Mouse (Mus musculus) liver, embryonic 14.5 days (tissue): Measurements from ENCODE around the gene Spop.

Source experiments
- CTCF ChIP-seq: IDR thresholded peaks from 2 replicates; pipeline ENCODE4 v1.5.1; 2016; ENCODE audit warnings: antibody characterized with exemption, low read depth, control low read depth
- EP300 ChIP-seq: IDR thresholded peaks from 2 replicates; pipeline ENCODE4 v1.6.1; 2016; ENCODE audit warnings: antibody characterized with exemption, low read depth

DNA sequence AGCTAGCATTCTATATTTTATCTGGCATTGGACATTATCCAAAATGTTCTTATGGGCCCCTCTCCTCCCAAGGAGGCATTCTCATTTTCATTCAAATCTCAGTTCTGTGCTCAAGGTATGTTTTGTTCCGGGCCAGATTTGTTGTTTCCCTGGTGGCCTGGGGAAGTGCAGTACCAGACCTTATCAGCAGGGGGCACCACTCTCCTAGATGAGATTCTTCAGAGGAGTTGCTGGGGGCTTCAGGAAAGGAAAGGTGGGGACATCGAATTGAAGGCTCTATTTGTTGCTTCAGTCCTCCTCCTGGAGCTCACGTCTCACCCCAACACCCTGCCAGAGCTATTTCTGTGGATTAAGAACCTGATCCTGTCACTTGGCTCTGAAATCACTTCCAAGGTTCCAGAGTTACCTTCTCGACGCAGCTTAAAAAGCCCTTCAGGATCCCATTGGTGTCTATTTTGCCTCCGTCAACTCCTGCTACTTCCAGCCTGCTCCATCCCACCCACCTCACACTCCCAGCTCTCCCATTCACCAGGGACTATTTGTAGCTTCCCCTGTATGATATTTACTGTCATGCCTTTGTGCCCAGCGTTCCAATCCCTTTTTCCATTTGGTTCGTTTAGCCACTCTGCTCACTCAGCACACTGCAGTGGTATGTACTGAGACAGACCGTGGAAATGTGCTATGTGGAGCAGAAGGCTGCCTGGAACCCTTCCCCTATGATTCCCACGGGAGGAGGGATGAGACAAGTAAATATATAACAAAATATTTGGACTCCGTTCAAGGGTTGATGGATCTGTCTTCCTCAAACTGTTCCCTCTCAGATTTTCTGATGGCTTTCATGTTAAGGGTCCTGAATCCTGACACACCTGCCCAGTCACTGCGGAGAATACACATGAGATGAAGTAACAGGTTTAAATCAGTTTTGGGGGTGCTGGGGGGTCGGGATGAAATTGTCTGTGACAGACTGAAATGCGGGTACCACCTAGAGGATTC, 15.7 kb upstream of the Spop start:
- TF ChIP-seq EP300 (no peak), CTCF (peak; percentile 91)
